Mouse (Mus musculus): ENCODE measurements around the gene Tox2.

- no peak for TF ChIP-seq GATA1 (IDR thresholded peaks at IDR 0.05; ENCODE audit: low read length)
- TF ChIP-seq TAL1 (IDR thresholded peaks at IDR 0.05; ENCODE audit: low read length) = no peak
Measured at GRCm38 (mm10) chr2:163301641-163302040, 98.7 kb downstream of the Tox2 start.

Data from erythroblast, embryonic 14.5 days (primary cell).